Mouse (Mus musculus): Measurements from ENCODE around the gene Pvr.
A peak's percentile ranks its signal among the peaks of the same experiment; 100 is the strongest.
"Not testable (repeated sequence)": the region's sequence is repeated elsewhere in the genome, so short reads cannot be mapped to it uniquely, and the experiment has no call there.

Gene Pvr

GRCm38 (mm10) chr7:19932877-19933809, 12.2 kb upstream of the Pvr start:
- DNase-seq: peak; percentile 79

- peak; percentile 42 to 44 for DNase-seq
These were observed 11.3 kb upstream of the Pvr start for GRCm38 (mm10) chr7:19932133-19932876.

- DNase-seq: not testable (repeated sequence)
These were observed 9.5 kb upstream of the Pvr start for GRCm38 (mm10) chr7:19930481-19930880.

GRCm38 (mm10) chr7:19928486-19928885, 7.5 kb upstream of the Pvr start:
- DNase-seq: no peak

GRCm38 (mm10) chr7:19926849-19927480, 6.0 kb upstream of the Pvr start:
- no peak for DNase-seq

- DNase-seq: no peak
These were observed 4.4 kb upstream of the Pvr start for GRCm38 (mm10) chr7:19925376-19925775.

GRCm38 (mm10) chr7:19923797-19924196, 2.8 kb upstream of the Pvr start:
- peak; percentile 20 to 41 for DNase-seq

GRCm38 (mm10) chr7:19923354-19923753, 2.4 kb upstream of the Pvr start:
- peak; percentile 20 to 29 for DNase-seq

GRCm38 (mm10) chr7:19920166-19920505, 824 bp downstream of the Pvr start:
- DNase-seq: no peak

GRCm38 (mm10) chr7:19914558-19914957, 6.4 kb downstream of the Pvr start:
- DNase-seq: no peak

GRCm38 (mm10) chr7:19911695-19912524, 9.1 kb downstream of the Pvr start:
- DNase-seq: no peak

GRCm38 (mm10) chr7:19911292-19911658, 9.7 kb downstream of the Pvr start:
- no peak for DNase-seq

GRCm38 (mm10) chr7:19910421-19911291, 10.3 kb downstream of the Pvr start:
- DNase-seq: peak; percentile 88 to 89

- peak; percentile 85 to 87 for DNase-seq
These were observed 31.1 kb downstream of the Pvr start for GRCm38 (mm10) chr7:19889881-19890280.

- no peak for DNase-seq
These were observed 33.1 kb downstream of the Pvr start, which contains the start of gene Ceacam19 for GRCm38 (mm10) chr7:19887849-19888248. Ceacam19 (minus strand) TSS chr7:19887965.

- no peak for DNase-seq
These were observed 40.2 kb downstream of the Pvr start for GRCm38 (mm10) chr7:19880754-19881153.

- DNase-seq: peak; percentile 80 to 83
These were observed 44.1 kb downstream of the Pvr start for GRCm38 (mm10) chr7:19876781-19877425.

GRCm38 (mm10) chr7:19875948-19876682, 44.8 kb downstream of the Pvr start:
- peak; percentile 72 to 77 for DNase-seq

GRCm38 (mm10) chr7:19871943-19872601, 48.9 kb downstream of the Pvr start:
- peak; percentile 56 to 59 for DNase-seq

Measured in B cell, adult 2 months (primary cell).